In genomic region chr19:41896319-41896711, GRCm38 (mm10) we compare ENCODE assay signal across 8 mouse cellular contexts. TPM values are rescaled to one million over a fixed set of nuclear protein-coding genes. Genes with fewer than 3 reads are reported as not detected.
DNase-seq lines count a peak whose midpoint lies in the region; ATAC-seq and TF ChIP-seq lines count a peak whose summit lies in the region.

No protein-coding gene starts in this region.

- H3K36me3 ChIP-seq in embryonic facial prominence, embryonic 15.5 days = peaks cover 6% of the 10 kb centered on the region
- peaks cover 4% of the 10 kb centered on the region; the same call in 1 of the 2 replicates for H3K36me3 ChIP-seq in intestine, postnatal 0 days (ENCODE audit: control insufficient read depth, insufficient read depth)
- peaks cover 7% of the 10 kb centered on the region; the same call in 1 of the 2 replicates for H3K36me3 ChIP-seq in neural tube, embryonic 13.5 days

- 16% methylated on average over 18 of the region's 18 CpGs for WGBS in lung, adult 2 months
- WGBS in embryonic facial prominence, embryonic 15.5 days = 19% methylated on average over 18 of the region's 18 CpGs
- WGBS in intestine, postnatal 0 days = 15% methylated on average over 18 of the region's 18 CpGs
- WGBS in neural tube, embryonic 13.5 days = 19% methylated on average over 18 of the region's 18 CpGs

- no peaks in the 10 kb centered on the region for H3K9me3 ChIP-seq in embryonic facial prominence, embryonic 15.5 days (replicated peaks)
- no peaks in the 10 kb centered on the region for H3K9me3 ChIP-seq in intestine, postnatal 0 days (ENCODE audit: control insufficient read depth)
- no peaks in the 10 kb centered on the region for H3K9me3 ChIP-seq in neural tube, embryonic 13.5 days

- ATAC-seq in embryonic facial prominence, embryonic 15.5 days (ENCODE audit: insufficient number of reproducible peaks, low FRiP score, low TSS enrichment, low read depth) = no peak
- no peak for ATAC-seq in intestine, postnatal 0 days
- peak; percentile 41; the same call in 1 of the 2 replicates for ATAC-seq in neural tube, embryonic 13.5 days (ENCODE audit: low read depth)

- no peak for DNase-seq in lung, adult 2 months
- no peak for DNase-seq in lung, postnatal 10 days
- no peak for DNase-seq in layer of hippocampus, adult 8-10 months (ENCODE audit: low spot score in 2 of 2)
- no peak for DNase-seq in left cerebral cortex, postnatal 4 days
- DNase-seq in cerebellum, adult 9-10 months = no peak

- H3K4me3 ChIP-seq in lung, adult 2 months (replicated peaks; ENCODE audit: extremely low read depth, low read depth, low read length) = peak overlapping the region; percentile 74
- peak overlapping the region; percentile 71 for H3K4me3 ChIP-seq in embryonic facial prominence, embryonic 15.5 days (replicated peaks)
- peak overlapping the region; percentile 87 for H3K4me3 ChIP-seq in intestine, postnatal 0 days (ENCODE audit: low read depth, low read length)
- H3K4me3 ChIP-seq in neural tube, embryonic 13.5 days = peak overlapping the region; percentile 62

- TF ChIP-seq CTCF in lung, adult 2 months (IDR thresholded peaks at IDR 0.05; ENCODE audit: insufficient read depth, low read length) = no peak
- no peak for TF ChIP-seq CTCF in intestine, postnatal 0 days (IDR thresholded peaks at IDR 0.05; ENCODE audit: low read depth)

- no peaks in the 10 kb centered on the region for H3K4me1 ChIP-seq in lung, adult 2 months (ENCODE audit: control insufficient read depth, insufficient read depth, low read length)
- peaks cover 17% of the 10 kb centered on the region for H3K4me1 ChIP-seq in embryonic facial prominence, embryonic 15.5 days
- H3K4me1 ChIP-seq in intestine, postnatal 0 days (replicated peaks; ENCODE audit: control insufficient read depth, insufficient read depth, low read length) = peaks cover 9% of the 10 kb centered on the region; the same call in 1 of the 2 replicates
- peaks cover 19% of the 10 kb centered on the region for H3K4me1 ChIP-seq in neural tube, embryonic 13.5 days (replicated peaks)

- peak overlapping the region; percentile 78 for H3K4me2 ChIP-seq in embryonic facial prominence, embryonic 15.5 days (replicated peaks)
- peak overlapping the region; percentile 95 for H3K4me2 ChIP-seq in intestine, postnatal 0 days (replicated peaks; ENCODE audit: low read depth)
- H3K4me2 ChIP-seq in neural tube, embryonic 13.5 days = peak overlapping the region; percentile 94

- H3K27ac ChIP-seq in embryonic facial prominence, embryonic 15.5 days (replicated peaks) = no peak overlapping the region
- no peak overlapping the region for H3K27ac ChIP-seq in intestine, postnatal 0 days (ENCODE audit: low read depth, low read length)
- no peak overlapping the region for H3K27ac ChIP-seq in neural tube, embryonic 13.5 days (replicated peaks)

- no peak for TF ChIP-seq POLR2A in lung, adult 2 months (IDR thresholded peaks at IDR 0.05; ENCODE audit: borderline replicate concordance, extremely low read depth, low read depth, low read length)

- intact Hi-C loops in left cerebral cortex, postnatal 4 days (cut with DNase I) = no loop called here

- peak overlapping the region; percentile 41; the same call in 1 of the 2 replicates for H3K9ac ChIP-seq in embryonic facial prominence, embryonic 15.5 days
- peak overlapping the region; percentile 46; the same call in 1 of the 2 replicates for H3K9ac ChIP-seq in intestine, postnatal 0 days (ENCODE audit: low read depth, low read length)
- peak overlapping the region; percentile 73 for H3K9ac ChIP-seq in neural tube, embryonic 13.5 days

- no peaks in the 10 kb centered on the region for H3K27me3 ChIP-seq in embryonic facial prominence, embryonic 15.5 days
- no peaks in the 10 kb centered on the region for H3K27me3 ChIP-seq in intestine, postnatal 0 days (replicated peaks; ENCODE audit: control insufficient read depth, insufficient read depth, low read length)
- no peaks in the 10 kb centered on the region for H3K27me3 ChIP-seq in neural tube, embryonic 13.5 days

RNA-seq across cellular contexts. Expression of gene Rrp12, which starts 0.3 kb away (rescaled TPM):
- 4.1 and 5.5 TPM in 2 replicates for polyA plus RNA-seq in lung, adult 2 months (2012; rRNA removed)
- polyA plus RNA-seq in embryonic facial prominence, embryonic 15.5 days (2015; fragmentation: Nextera tagmentation; extraction: Ambion mirVana) = 16.1 and 16.7 TPM in 2 replicates
- 4.7 and 5.0 TPM in 2 replicates for polyA plus RNA-seq in intestine, postnatal 0 days (2015; fragmentation: Nextera tagmentation; extraction: Ambion mirVana)
- polyA plus RNA-seq in neural tube, embryonic 13.5 days (2015; fragmentation: Nextera tagmentation; extraction: Ambion mirVana) = 15.4 and 15.6 TPM in 2 replicates
- total RNA-seq in layer of hippocampus, adult 8-10 months (2022) = 10 to 100 TPM; 33.0 to 34.6 (median 33.5) TPM
- 10 to 100 TPM; 33.0 to 33.5 TPM for total RNA-seq in left cerebral cortex, postnatal 4 days (2021)

RNA-seq across cellular contexts. Expression of gene Pgam1, which starts 15.4 kb away (rescaled TPM):
- polyA plus RNA-seq in lung, adult 2 months (2012; rRNA removed) = 123 and 169 TPM in 2 replicates
- polyA plus RNA-seq in embryonic facial prominence, embryonic 15.5 days (2015; fragmentation: Nextera tagmentation; extraction: Ambion mirVana) = 568 and 639 TPM in 2 replicates
- polyA plus RNA-seq in intestine, postnatal 0 days (2015; fragmentation: Nextera tagmentation; extraction: Ambion mirVana) = 213 and 223 TPM in 2 replicates
- polyA plus RNA-seq in neural tube, embryonic 13.5 days (2015; fragmentation: Nextera tagmentation; extraction: Ambion mirVana) = 458 and 477 TPM in 2 replicates
- total RNA-seq in layer of hippocampus, adult 8-10 months (2022) = 100 to 1,000 TPM; 520 to 573 (median 534) TPM
- total RNA-seq in left cerebral cortex, postnatal 4 days (2021) = 100 to 1,000 TPM; 288 to 313 TPM

RNA-seq across cellular contexts. Expression of gene Exosc1, which starts 36.9 kb away (rescaled TPM):
- 12.2 and 16.0 TPM in 2 replicates for polyA plus RNA-seq in lung, adult 2 months (2012; rRNA removed)
- 71.5 and 72.8 TPM in 2 replicates for polyA plus RNA-seq in embryonic facial prominence, embryonic 15.5 days (2015; fragmentation: Nextera tagmentation; extraction: Ambion mirVana)
- 32.3 and 33.3 TPM in 2 replicates for polyA plus RNA-seq in intestine, postnatal 0 days (2015; fragmentation: Nextera tagmentation; extraction: Ambion mirVana)
- 64.4 and 69.4 TPM in 2 replicates for polyA plus RNA-seq in neural tube, embryonic 13.5 days (2015; fragmentation: Nextera tagmentation; extraction: Ambion mirVana)
- total RNA-seq in layer of hippocampus, adult 8-10 months (2022) = 10 to 100 TPM; 25.5 to 34.9 (median 29.1) TPM
- total RNA-seq in left cerebral cortex, postnatal 4 days (2021) = 10 to 100 TPM; 30.8 to 36.8 TPM

RNA-seq across cellular contexts. Expression of gene Zdhhc16, which starts 37.0 kb away (rescaled TPM):
- polyA plus RNA-seq in lung, adult 2 months (2012; rRNA removed) = 67.4 and 91.5 TPM in 2 replicates
- 87.2 and 92.4 TPM in 2 replicates for polyA plus RNA-seq in embryonic facial prominence, embryonic 15.5 days (2015; fragmentation: Nextera tagmentation; extraction: Ambion mirVana)
- 37.7 and 38.4 TPM in 2 replicates for polyA plus RNA-seq in intestine, postnatal 0 days (2015; fragmentation: Nextera tagmentation; extraction: Ambion mirVana)
- polyA plus RNA-seq in neural tube, embryonic 13.5 days (2015; fragmentation: Nextera tagmentation; extraction: Ambion mirVana) = 75.4 and 76.1 TPM in 2 replicates
- 10 to 100 TPM; 43.5 to 47.4 (median 44.0) TPM for total RNA-seq in layer of hippocampus, adult 8-10 months (2022)
- total RNA-seq in left cerebral cortex, postnatal 4 days (2021) = 10 to 100 TPM; 67.6 to 72.9 TPM

RNA-seq across cellular contexts. Expression of gene Frat2, which starts 48.4 kb away (rescaled TPM):
- polyA plus RNA-seq in lung, adult 2 months (2012; rRNA removed) = 3.3 and 4.3 TPM in 2 replicates
- polyA plus RNA-seq in embryonic facial prominence, embryonic 15.5 days (2015; fragmentation: Nextera tagmentation; extraction: Ambion mirVana) = 5.6 and 7.1 TPM in 2 replicates
- polyA plus RNA-seq in intestine, postnatal 0 days (2015; fragmentation: Nextera tagmentation; extraction: Ambion mirVana) = 3.8 and 4.5 TPM in 2 replicates
- polyA plus RNA-seq in neural tube, embryonic 13.5 days (2015; fragmentation: Nextera tagmentation; extraction: Ambion mirVana) = 10.2 and 11.7 TPM in 2 replicates
- 10 to 100 TPM; 10.0 to 10.9 (median 10.4) TPM for total RNA-seq in layer of hippocampus, adult 8-10 months (2022)
- 10 to 100 TPM; 13.3 to 14.1 TPM for total RNA-seq in left cerebral cortex, postnatal 4 days (2021)
